Mouse (Mus musculus): ENCODE measurements around the gene Arhgap10.

DNA sequence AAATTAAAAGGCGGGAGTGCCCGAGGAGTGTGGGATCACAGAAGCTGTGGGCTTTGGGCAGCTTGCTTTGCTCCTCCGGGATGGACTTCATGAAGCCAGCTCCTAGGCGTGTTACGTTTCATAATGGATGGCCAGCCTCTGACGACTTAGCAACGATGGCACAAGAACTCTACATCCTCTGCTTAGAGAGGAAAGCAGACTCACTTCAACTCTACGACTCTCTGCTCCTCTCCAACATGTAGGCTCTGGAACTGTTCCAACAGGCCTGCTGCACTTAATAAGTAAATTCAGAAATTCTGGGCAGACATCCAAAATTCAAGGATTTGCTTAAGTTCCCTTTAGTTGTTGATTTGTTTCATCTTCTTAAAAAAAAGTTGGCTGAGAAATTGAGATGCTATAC, 303.1 kb downstream of the Arhgap10 start:
- TF ChIP-seq CTCF (IDR thresholded peaks at IDR 0.05; ENCODE audit: extremely low read depth, insufficient read depth, low read length) (no peak), POLR2A (IDR thresholded peaks at IDR 0.05; ENCODE audit: extremely low read depth, insufficient read depth, low read length) (no peak)
